Mouse (Mus musculus): ENCODE results near the gene Rac1. TPM values are rescaled to one million over a fixed set of nuclear protein-coding genes. Genes with fewer than 3 reads are reported as not detected.
"Not testable (repeated sequence)": the region's sequence is repeated elsewhere in the genome, so short reads cannot be mapped to it uniquely, and the experiment has no call there.

The Rac1 gene
- total RNA-seq (2014; fragmentation: Nextera tagmentation) = 349 and 471 TPM in 2 replicates
- 118 and 134 TPM in 2 replicates for total RNA-seq (2017)

- peak; percentile 69 for ATAC-seq (replicated peaks; ENCODE audit: poor library complexity, severe bottlenecking)
These were observed at the start of gene Rac1 for GRCm38 (mm10) chr5:143527486-143528307. Rac1 (minus strand) TSS chr5:143528036.

- no peak for ATAC-seq (replicated peaks; ENCODE audit: poor library complexity, severe bottlenecking)
These were observed 46.7 kb upstream of the Rac1 start for GRCm38 (mm10) chr5:143574261-143575178.

GRCm38 (mm10) chr5:143573067-143573466 is 45.2 kb upstream of the Rac1 start:
- ATAC-seq (replicated peaks; ENCODE audit: poor library complexity, severe bottlenecking) = no peak

- no peak for ATAC-seq (replicated peaks; ENCODE audit: poor library complexity, severe bottlenecking)
These were observed 44.4 kb upstream of the Rac1 start for GRCm38 (mm10) chr5:143572195-143572594.

GRCm38 (mm10) chr5:143567860-143568259 is 40.0 kb upstream of the Rac1 start:
- ATAC-seq (replicated peaks; ENCODE audit: poor library complexity, severe bottlenecking) = peak; percentile 94

GRCm38 (mm10) chr5:143567258-143567670 is 39.4 kb upstream of the Rac1 start:
- no peak for ATAC-seq (replicated peaks; ENCODE audit: poor library complexity, severe bottlenecking)

- ATAC-seq (replicated peaks; ENCODE audit: poor library complexity, severe bottlenecking) = not testable (repeated sequence)
These were observed 39.0 kb upstream of the Rac1 start for GRCm38 (mm10) chr5:143566804-143567203.

- peak; percentile 56 for ATAC-seq (replicated peaks; ENCODE audit: poor library complexity, severe bottlenecking)
These were observed 33.8 kb upstream of the Rac1 start for GRCm38 (mm10) chr5:143561544-143562185.

- ATAC-seq (replicated peaks; ENCODE audit: poor library complexity, severe bottlenecking) = no peak
These were observed 33.2 kb upstream of the Rac1 start for GRCm38 (mm10) chr5:143561009-143561408.

- ATAC-seq (replicated peaks; ENCODE audit: poor library complexity, severe bottlenecking) = no peak
These were observed 30.9 kb upstream of the Rac1 start for GRCm38 (mm10) chr5:143558731-143559130.

- ATAC-seq (replicated peaks; ENCODE audit: poor library complexity, severe bottlenecking) = no peak
These were observed 27.4 kb upstream of the Rac1 start for GRCm38 (mm10) chr5:143555233-143555632.

- ATAC-seq (replicated peaks; ENCODE audit: poor library complexity, severe bottlenecking) = no peak
These were observed 25.1 kb upstream of the Rac1 start for GRCm38 (mm10) chr5:143552911-143553310.

- not testable (repeated sequence) for ATAC-seq (replicated peaks; ENCODE audit: poor library complexity, severe bottlenecking)
These were observed 21.1 kb upstream of the Rac1 start for GRCm38 (mm10) chr5:143548922-143549321.

- peak; percentile 87 for ATAC-seq (replicated peaks; ENCODE audit: poor library complexity, severe bottlenecking)
These were observed 20.6 kb upstream of the Rac1 start for GRCm38 (mm10) chr5:143548401-143548846.

GRCm38 (mm10) chr5:143547866-143548265 is 20.0 kb upstream of the Rac1 start:
- ATAC-seq (replicated peaks; ENCODE audit: poor library complexity, severe bottlenecking) = no peak

- ATAC-seq (replicated peaks; ENCODE audit: poor library complexity, severe bottlenecking) = peak; percentile 79
These were observed 19.5 kb upstream of the Rac1 start for GRCm38 (mm10) chr5:143547384-143547783.

- no peak for ATAC-seq (replicated peaks; ENCODE audit: poor library complexity, severe bottlenecking)
These were observed 11.3 kb upstream of the Rac1 start for GRCm38 (mm10) chr5:143539111-143539510.

- ATAC-seq (replicated peaks; ENCODE audit: poor library complexity, severe bottlenecking) = peak; percentile 96
These were observed 9.2 kb upstream of the Rac1 start for GRCm38 (mm10) chr5:143537022-143537421.

- no peak for ATAC-seq (replicated peaks; ENCODE audit: poor library complexity, severe bottlenecking)
These were observed 7.1 kb upstream of the Rac1 start for GRCm38 (mm10) chr5:143534922-143535321.

GRCm38 (mm10) chr5:143530715-143531114 is 2.9 kb upstream of the Rac1 start:
- ATAC-seq (replicated peaks; ENCODE audit: poor library complexity, severe bottlenecking) = peak; percentile 52

All from granulocyte monocyte progenitor cell, adult 5-6 weeks (primary cell).